Mouse (Mus musculus) midbrain, embryonic 16.5 days (tissue): Measurements from ENCODE around the gene Leng9. TPM values are rescaled to one million over a fixed set of nuclear protein-coding genes. Genes with fewer than 3 reads are reported as not detected.

Experiments
- ATAC-seq: fragments of 200-750 bp; cut with Nextera tagmentation; 2 replicates; pipeline ENCODE4 v1.8.0; 2017; ENCODE audit warnings: moderate TSS enrichment
- H3K27ac ChIP-seq: fragments of 300-500 bp; sonication (generic); 2 replicates; pipeline ENCODE4 v1.5.1; 2014; ENCODE audit warnings: mild to moderate bottlenecking, low read length, mixed read lengths
- H3K27me3 ChIP-seq: fragments of 300-500 bp; sonication (generic); 2 replicates; pipeline ENCODE4 v1.6.1; 2014; ENCODE audit warnings: low read depth, low read length, mixed read lengths; ENCODE audit not compliant: control insufficient read depth, insufficient read depth
- H3K36me3 ChIP-seq: fragments of 300-500 bp; sonication (generic); 2 replicates; pipeline ENCODE4 v1.6.1; 2014; ENCODE audit warnings: mild to moderate bottlenecking, low read length, moderate library complexity, mixed read lengths; ENCODE audit not compliant: control insufficient read depth, insufficient read depth
- H3K4me1 ChIP-seq: fragments of 300-500 bp; sonication (generic); 2 replicates; pipeline ENCODE4 v1.6.1; 2014; ENCODE audit warnings: mild to moderate bottlenecking, low read length, mixed read lengths; ENCODE audit not compliant: control insufficient read depth, insufficient read depth
- H3K4me2 ChIP-seq: fragments of 300-500 bp; sonication (generic); 2 replicates; pipeline ENCODE4 v1.6.1; 2014; ENCODE audit warnings: mild to moderate bottlenecking, low read length, mixed read lengths
- H3K4me3 ChIP-seq: fragments of 300-500 bp; sonication (generic); 2 replicates; pipeline ENCODE4 v1.5.1; 2014; ENCODE audit warnings: low read depth, mild to moderate bottlenecking, low read length, moderate library complexity, mixed read lengths
- H3K9ac ChIP-seq: fragments of 300-500 bp; sonication (generic); 2 replicates; pipeline ENCODE4 v1.6.1; 2014; ENCODE audit warnings: low read depth, low read length, mixed read lengths
- H3K9me3 ChIP-seq: fragments of 300-500 bp; sonication (generic); replicated peaks from 2 replicates; pipeline ENCODE4 v1.6.1; 2014; ENCODE audit warnings: mild to moderate bottlenecking, low read length, mixed read lengths; ENCODE audit not compliant: control insufficient read depth, poor library complexity, severe bottlenecking
- WGBS: fragments of 180-500 bp; shearing (Covaris S2); extraction: QIAGEN DNeasy Blood & Tissue Kit; methylation state at CpG from one replicate; pipeline ENCODE4 v1.1.7; 2014; 5-methylcytosine and 5-hydroxymethylcytosine counted together
- polyA plus RNA-seq: library from polyadenylated mRNA; unstranded; fragments of >200 nt; fragmentation: Nextera tagmentation; extraction: Ambion mirVana; gene quantifications from 2 replicates; pipeline ENCODE4 v1.2.1, GENCODE M21; 2015

Gene Leng9
- polyA plus RNA-seq, 1 experiment from 2014 or later: 5.3 TPM

GRCm38 (mm10) chr7:4130686-4131452, 19.3 kb downstream of the Leng9 start:
- ATAC-seq: peak; percentile 46
- Histone ChIP-seq H3K27me3 (no peaks in the 10 kb centered on the region), H3K4me3 (no peak overlapping the region), H3K9ac (0 out of 2 replicates have a peak overlapping the region, but pooled peaks have one; percentile 25), H3K36me3 (no peaks in the 10 kb centered on the region; the same call in 1 of the 2 replicates), H3K27ac (peak overlapping the region; percentile 64), H3K4me2 (no peak overlapping the region), H3K4me1 (peaks cover 13% of the 10 kb centered on the region), H3K9me3 (no peaks in the 10 kb centered on the region)
- WGBS: 37% methylated on average over 13 of the region's 13 CpGs

GRCm38 (mm10) chr7:4128860-4129259, 21.3 kb downstream of the Leng9 start:
- no peak for ATAC-seq
- H3K9me3 ChIP-seq: no peaks in the 10 kb centered on the region
- WGBS: 60% methylated on average over 6 of the region's 6 CpGs
- peak overlapping the region; percentile 37; the same call in 1 of the 2 replicates for H3K27ac ChIP-seq
- no peaks in the 10 kb centered on the region; the same call in 1 of the 2 replicates for H3K36me3 ChIP-seq
- peaks cover 25% of the 10 kb centered on the region for H3K4me1 ChIP-seq
- H3K4me2 ChIP-seq: no peak overlapping the region
- H3K27me3 ChIP-seq: no peaks in the 10 kb centered on the region
- H3K4me3 ChIP-seq: no peak overlapping the region
- 0 out of 2 replicates have a peak overlapping the region, but pooled peaks have one; percentile 3 for H3K9ac ChIP-seq

- no peaks in the 10 kb centered on the region for H3K27me3 ChIP-seq
- no peak for ATAC-seq
- no peak overlapping the region for H3K4me3 ChIP-seq
- whole genome bisulfite sequencing: 92% methylated on average over 4 of the region's 4 CpGs
- peaks cover 33% of the 10 kb centered on the region for H3K4me1 ChIP-seq
- H3K9ac ChIP-seq: no peak overlapping the region
- H3K27ac ChIP-seq: no peak overlapping the region
- H3K36me3 ChIP-seq: no peaks in the 10 kb centered on the region; the same call in 1 of the 2 replicates
- H3K4me2 ChIP-seq: no peak overlapping the region
- no peaks in the 10 kb centered on the region for H3K9me3 ChIP-seq
Observed at GRCm38 (mm10) chr7:4127894-4128293, 22.3 kb downstream of the Leng9 start.

GRCm38 (mm10) chr7:4126992-4127785, 23.0 kb downstream of the Leng9 start:
- Histone ChIP-seq H3K4me1 (peaks cover 33% of the 10 kb centered on the region), H3K9ac (no peak overlapping the region), H3K4me3 (no peak overlapping the region), H3K27ac (no peak overlapping the region), H3K9me3 (no peaks in the 10 kb centered on the region), H3K36me3 (no peaks in the 10 kb centered on the region; the same call in 1 of the 2 replicates), H3K4me2 (no peak overlapping the region), H3K27me3 (no peaks in the 10 kb centered on the region)
- 89% methylated on average over 11 of the region's 11 CpGs for WGBS
- no peak for ATAC-seq

- no peaks in the 10 kb centered on the region for H3K9me3 ChIP-seq
- H3K36me3 ChIP-seq: no peaks in the 10 kb centered on the region
- no peaks in the 10 kb centered on the region for H3K27me3 ChIP-seq
- peak overlapping the region; percentile 90 for H3K27ac ChIP-seq
- WGBS: 25% methylated on average over 9 of the region's 9 CpGs
- no peak for ATAC-seq
- H3K4me2 ChIP-seq: no peak overlapping the region; the same call in 1 of the 2 replicates
- H3K9ac ChIP-seq: peak overlapping the region; percentile 15; the same call in 1 of the 2 replicates
- H3K4me3 ChIP-seq: no peak overlapping the region
- peaks cover 35% of the 10 kb centered on the region for H3K4me1 ChIP-seq
Observed at GRCm38 (mm10) chr7:4125306-4125705, 24.9 kb downstream of the Leng9 start.

- Histone ChIP-seq H3K27ac (peak overlapping the region; percentile 90), H3K4me1 (peaks cover 36% of the 10 kb centered on the region), H3K4me3 (peak overlapping the region; percentile 30; the same call in 1 of the 2 replicates), H3K9ac (peak overlapping the region; percentile 28; the same call in 1 of the 2 replicates), H3K36me3 (no peaks in the 10 kb centered on the region), H3K9me3 (no peaks in the 10 kb centered on the region), H3K27me3 (no peaks in the 10 kb centered on the region), H3K4me2 (peak overlapping the region; percentile 54)
- 7% methylated on average over 5 of the region's 5 CpGs for WGBS
- ATAC-seq: peak; percentile 7
Observed at GRCm38 (mm10) chr7:4124856-4125255, 25.3 kb downstream of the Leng9 start.

GRCm38 (mm10) chr7:4124315-4124759, 25.8 kb downstream of the Leng9 start:
- H3K4me3 ChIP-seq: peak overlapping the region; percentile 30
- H3K4me1 ChIP-seq: peaks cover 36% of the 10 kb centered on the region
- H3K4me2 ChIP-seq: peak overlapping the region; percentile 54
- WGBS: under 1% methylated on average over 10 of the region's 10 CpGs
- H3K9me3 ChIP-seq: no peaks in the 10 kb centered on the region
- H3K9ac ChIP-seq: peak overlapping the region; percentile 61
- H3K27me3 ChIP-seq: no peaks in the 10 kb centered on the region
- H3K27ac ChIP-seq: peak overlapping the region; percentile 90
- ATAC-seq: peak; percentile 90
- no peaks in the 10 kb centered on the region for H3K36me3 ChIP-seq

GRCm38 (mm10) chr7:4123732-4124131, 26.4 kb downstream of the Leng9 start:
- Histone ChIP-seq H3K27ac (peak overlapping the region; percentile 90), H3K9me3 (no peaks in the 10 kb centered on the region), H3K4me3 (peak overlapping the region; percentile 30), H3K4me1 (peaks cover 41% of the 10 kb centered on the region), H3K4me2 (peak overlapping the region; percentile 54), H3K9ac (peak overlapping the region; percentile 61), H3K36me3 (no peaks in the 10 kb centered on the region), H3K27me3 (no peaks in the 10 kb centered on the region)
- peak; percentile 77 for ATAC-seq
- 0% methylated on average over 1 of the region's 1 CpGs for WGBS
